Mouse (Mus musculus) lung, adult 2 months (tissue): ENCODE data around the gene Osbpl8. TPM values are rescaled to one million over a fixed set of nuclear protein-coding genes. Genes with fewer than 3 reads are reported as not detected.
A peak's percentile ranks its signal among the peaks of the same experiment; 100 is the strongest.

Experiments
- DNase-seq: peaks from one replicate; pipeline ENCODE4 v3.0.0; 2022
- H3K4me1 ChIP-seq: fragments of 200-500 bp; 2 replicates; pipeline ENCODE4 v1.6.1; 2011; ENCODE audit warnings: low read length; ENCODE audit not compliant: control insufficient read depth, insufficient read depth
- H3K4me3 ChIP-seq: fragments of 200-500 bp; replicated peaks from 2 replicates; pipeline ENCODE3; 2011; ENCODE audit warnings: low read depth, mild to moderate bottlenecking, control low read depth, low read length; ENCODE audit errors: extremely low read depth
- CTCF ChIP-seq: fragments of 200-500 bp; IDR thresholded peaks from 2 replicates; pipeline ENCODE4 v1.5.1; 2011; ENCODE audit warnings: mild to moderate bottlenecking, low read length, control low read depth; ENCODE audit not compliant: insufficient read depth
- POLR2A ChIP-seq: fragments of 200-500 bp; IDR thresholded peaks from 2 replicates; pipeline ENCODE4 v1.6.1; 2011; ENCODE audit warnings: low read depth, mild to moderate bottlenecking, control low read depth, low read length, borderline replicate concordance; ENCODE audit errors: extremely low read depth
- WGBS: fragments of 180-500 bp; shearing (Covaris S2); methylation state at CpG from one replicate; pipeline ENCODE4 v1.1.7; 2018; 5-methylcytosine and 5-hydroxymethylcytosine counted together
- polyA plus RNA-seq: library from polyadenylated mRNA; depleted of rRNA; stranded (reverse); fragments of >200 nt; gene quantifications from 2 replicates; pipeline ENCODE4 v1.2.3, GENCODE M21; 2012

The Osbpl8 gene
- polyA plus RNA-seq, 1 experiment = 8.3 TPM

DNA sequence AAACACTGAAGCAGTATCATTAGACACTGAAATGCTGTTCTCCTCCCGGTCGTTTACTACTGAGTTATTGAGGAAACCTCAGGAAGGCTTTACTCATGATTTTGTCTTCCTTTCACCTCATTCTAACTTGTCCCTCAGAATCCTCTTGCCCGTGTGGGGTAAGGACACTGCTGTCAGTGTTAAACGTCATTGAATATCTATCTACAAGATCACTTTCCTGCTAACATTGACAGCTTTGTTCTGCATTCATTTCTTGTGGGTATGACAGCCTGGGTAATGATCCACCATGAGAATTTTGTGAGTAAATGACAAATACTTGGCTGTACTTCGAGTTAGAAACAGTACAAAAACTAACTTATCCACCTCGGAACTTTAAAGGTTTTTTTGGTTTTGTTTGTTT is 133.1 kb downstream of the Osbpl8 start:
- 35% methylated on average over 6 of the region's 6 CpGs for WGBS
- no peak for TF ChIP-seq POLR2A
- no peak for TF ChIP-seq CTCF
- Histone ChIP-seq H3K4me3 (peak overlapping the region; percentile 19), H3K4me1 (peaks cover 3% of the 10 kb centered on the region; the same call in 1 of the 2 replicates)
- no peak for DNase-seq

DNA sequence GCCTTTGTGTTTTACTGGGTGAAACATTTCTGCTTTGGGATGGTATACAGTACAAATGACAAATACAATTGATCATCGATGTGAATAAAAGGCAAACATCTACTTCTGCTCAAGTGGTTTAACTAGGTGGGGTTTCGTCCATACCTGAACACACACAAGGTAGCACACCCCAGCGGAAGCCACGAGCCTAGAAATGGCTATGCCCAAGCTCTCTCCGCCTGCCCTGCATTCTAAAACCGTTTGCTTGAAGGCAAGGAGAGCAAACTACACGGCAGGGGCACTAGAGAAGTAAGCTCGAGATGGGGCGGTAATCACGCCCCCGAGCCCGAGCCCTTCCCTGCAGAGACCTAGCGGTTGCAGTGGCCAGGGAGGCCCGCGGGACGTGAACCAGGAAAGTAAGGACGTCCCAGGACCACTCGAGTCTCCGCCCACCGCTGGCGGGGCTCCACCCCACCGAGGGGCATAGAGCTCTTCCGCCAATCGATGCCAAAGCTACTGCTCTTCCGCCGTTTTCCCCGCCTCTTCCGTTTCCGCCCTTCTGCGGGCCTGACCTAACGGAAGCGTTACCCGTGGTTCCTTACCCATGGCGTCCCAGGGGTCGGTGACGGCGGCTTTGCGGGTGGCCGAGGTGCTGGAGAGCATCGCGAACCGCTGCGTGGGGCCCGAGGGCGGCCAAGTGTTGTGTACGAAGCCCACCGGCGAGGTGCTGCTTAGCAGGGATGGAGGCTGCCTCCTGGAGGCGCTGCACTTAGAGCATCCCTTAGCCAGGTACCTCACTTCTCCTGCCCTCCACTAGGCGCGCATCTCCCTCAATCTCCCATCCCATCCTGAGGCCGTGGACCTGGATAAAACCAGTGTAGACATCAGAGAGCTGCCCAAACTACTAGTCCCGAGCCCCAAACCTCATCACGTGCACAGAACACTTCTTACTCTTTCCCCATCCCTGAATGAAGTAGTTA is 133.9 kb downstream of the Osbpl8 start, which contains the start of gene Bbs10:
TSS of gene Bbs10 (plus strand) at position 540 of the 959 bp plus-strand sequence.
- Histone ChIP-seq H3K4me1 (peaks cover 3% of the 10 kb centered on the region; the same call in 1 of the 2 replicates), H3K4me3 (peak within 1 kb of the TSS; percentile 83)
- WGBS = under 1% methylated on average over 54 of the region's 54 CpGs
- peak; percentile 91 for DNase-seq
- peak; percentile 82 for TF ChIP-seq POLR2A
- TF ChIP-seq CTCF = peak; percentile 73

DNA sequence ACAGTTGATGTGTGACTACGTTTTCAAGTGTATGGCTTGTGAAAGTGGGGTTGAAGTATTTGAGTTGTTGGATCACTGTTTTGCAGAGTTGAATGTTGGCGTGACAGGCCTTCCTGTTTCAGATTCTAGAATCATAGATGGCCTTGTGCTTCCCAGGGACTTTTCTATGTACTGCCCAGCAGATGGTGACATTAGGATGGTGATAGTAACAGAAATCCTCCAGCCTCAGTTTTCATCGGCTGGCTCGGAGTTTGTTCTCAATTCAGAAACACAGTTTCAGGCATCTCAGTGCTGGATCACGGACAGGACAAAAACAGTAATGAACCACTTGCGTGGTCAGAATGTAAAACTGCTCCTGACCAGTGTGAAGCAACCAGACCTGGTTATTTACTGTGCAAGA is 135.0 kb downstream of the Osbpl8 start:
- TF ChIP-seq POLR2A (no peak), CTCF (no peak)
- H3K4me1 ChIP-seq = peaks cover 3% of the 10 kb centered on the region; the same call in 1 of the 2 replicates
- 65% methylated on average over 6 of the region's 6 CpGs for WGBS
- no peak for DNase-seq
- H3K4me3 ChIP-seq = no peak overlapping the region

DNA sequence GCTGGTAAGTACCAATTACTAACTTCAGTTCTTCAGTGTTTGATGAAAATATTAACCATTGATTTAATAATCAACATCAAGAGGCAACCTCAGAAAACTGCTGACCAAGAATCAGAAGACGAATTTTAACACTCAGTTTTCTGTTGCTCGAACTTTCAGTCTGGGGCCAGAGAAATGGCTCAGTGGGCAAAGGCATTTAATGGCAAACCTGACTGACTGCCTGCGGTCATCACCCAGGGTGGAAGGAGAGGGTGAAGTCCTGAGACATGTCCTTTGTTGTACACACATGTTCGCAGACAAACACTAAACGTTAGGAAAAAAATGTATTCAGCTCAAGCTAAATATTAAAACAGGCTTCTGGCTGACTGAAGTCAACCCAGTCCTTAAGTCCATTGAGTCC is 136.5 kb downstream of the Osbpl8 start:
- peaks cover 3% of the 10 kb centered on the region; the same call in 1 of the 2 replicates for H3K4me1 ChIP-seq
- WGBS = 93% methylated on average over 5 of the region's 5 CpGs
- no peak overlapping the region for H3K4me3 ChIP-seq
- no peak for DNase-seq
- no peak for TF ChIP-seq CTCF
- no peak for TF ChIP-seq POLR2A

DNA sequence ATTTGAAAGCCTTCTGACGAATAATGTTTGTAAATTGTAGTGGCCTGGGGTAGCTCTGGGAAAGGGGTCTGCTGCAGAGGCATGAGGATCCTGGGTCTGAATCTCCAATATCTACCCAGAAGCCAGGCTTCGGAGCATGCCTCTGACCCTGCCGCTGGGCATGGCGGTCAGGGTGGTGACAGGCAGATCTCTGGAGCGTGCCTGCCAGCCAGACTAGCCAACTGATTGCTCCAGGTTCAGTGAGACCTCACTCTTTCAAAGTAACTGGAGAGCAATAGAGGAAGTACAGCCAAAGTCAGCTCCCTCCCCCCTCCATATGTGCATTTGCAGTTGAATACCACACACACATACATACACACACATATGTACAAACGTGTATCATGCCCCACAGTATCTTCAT is 137.9 kb downstream of the Osbpl8 start:
- TF ChIP-seq CTCF (no peak), POLR2A (no peak)
- Histone ChIP-seq H3K4me1 (peaks cover 3% of the 10 kb centered on the region; the same call in 1 of the 2 replicates), H3K4me3 (no peak overlapping the region)
- 91% methylated on average over 6 of the region's 6 CpGs for WGBS
- no peak for DNase-seq

DNA sequence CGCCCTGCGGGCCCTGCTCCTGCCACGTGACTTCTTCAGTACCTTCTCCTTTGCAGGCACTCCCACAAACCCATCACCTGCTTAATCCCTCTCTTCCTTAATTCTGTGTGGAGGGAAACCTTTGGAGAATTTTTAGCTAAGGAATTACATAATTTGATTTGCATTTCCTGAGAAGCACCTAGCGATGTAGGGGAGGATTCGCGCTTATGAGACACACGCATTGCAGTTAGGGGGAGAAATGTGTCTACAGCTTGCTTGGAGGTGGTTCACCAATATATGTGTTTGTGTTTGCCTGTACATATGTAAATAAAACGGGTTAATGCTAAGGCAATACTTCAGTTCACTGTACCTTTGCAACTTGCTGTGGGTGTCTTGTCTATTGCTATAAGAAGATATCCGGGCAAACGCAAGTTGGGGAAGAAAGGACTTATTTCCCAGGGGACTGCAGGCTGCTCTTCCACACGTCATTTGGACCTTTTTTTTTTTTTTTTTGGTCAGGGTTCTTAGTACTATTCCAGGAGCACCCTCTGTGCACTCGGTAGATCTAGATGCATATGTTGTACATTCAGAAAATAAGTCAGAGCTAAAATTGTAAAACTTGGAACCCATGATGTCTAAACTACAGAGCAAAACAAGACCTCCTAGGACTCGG is 144.4 kb downstream of the Osbpl8 start:
- 89% methylated on average over 13 of the region's 13 CpGs for WGBS
- no peak for DNase-seq
- H3K4me1 ChIP-seq = no peaks in the 10 kb centered on the region
- TF ChIP-seq CTCF (no peak), POLR2A (no peak)
- no peak overlapping the region for H3K4me3 ChIP-seq

DNA sequence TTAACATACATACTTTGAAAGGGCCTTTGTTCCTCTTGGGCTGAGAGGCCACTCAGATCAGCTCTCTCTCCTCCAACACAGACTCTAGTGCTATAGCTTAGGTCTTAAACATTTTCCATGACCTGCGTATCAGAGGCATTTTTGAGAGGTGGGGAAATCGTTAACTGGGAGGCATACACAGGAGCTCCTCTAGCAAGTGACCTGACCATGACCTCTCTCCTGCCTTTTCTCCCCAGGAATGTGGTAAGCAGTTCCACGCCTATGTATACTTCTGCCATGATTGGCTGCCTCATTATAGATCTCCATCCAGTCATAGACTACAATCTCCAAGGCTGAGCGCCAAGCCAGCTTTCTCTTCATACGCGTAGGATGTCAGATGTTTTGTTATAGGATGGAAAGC is 148.7 kb downstream of the Osbpl8 start:
- H3K4me3 ChIP-seq = no peak overlapping the region
- no peak for DNase-seq
- TF ChIP-seq CTCF (no peak), POLR2A (no peak)
- no peaks in the 10 kb centered on the region for H3K4me1 ChIP-seq
- 65% methylated on average over 6 of the region's 6 CpGs for WGBS

DNA sequence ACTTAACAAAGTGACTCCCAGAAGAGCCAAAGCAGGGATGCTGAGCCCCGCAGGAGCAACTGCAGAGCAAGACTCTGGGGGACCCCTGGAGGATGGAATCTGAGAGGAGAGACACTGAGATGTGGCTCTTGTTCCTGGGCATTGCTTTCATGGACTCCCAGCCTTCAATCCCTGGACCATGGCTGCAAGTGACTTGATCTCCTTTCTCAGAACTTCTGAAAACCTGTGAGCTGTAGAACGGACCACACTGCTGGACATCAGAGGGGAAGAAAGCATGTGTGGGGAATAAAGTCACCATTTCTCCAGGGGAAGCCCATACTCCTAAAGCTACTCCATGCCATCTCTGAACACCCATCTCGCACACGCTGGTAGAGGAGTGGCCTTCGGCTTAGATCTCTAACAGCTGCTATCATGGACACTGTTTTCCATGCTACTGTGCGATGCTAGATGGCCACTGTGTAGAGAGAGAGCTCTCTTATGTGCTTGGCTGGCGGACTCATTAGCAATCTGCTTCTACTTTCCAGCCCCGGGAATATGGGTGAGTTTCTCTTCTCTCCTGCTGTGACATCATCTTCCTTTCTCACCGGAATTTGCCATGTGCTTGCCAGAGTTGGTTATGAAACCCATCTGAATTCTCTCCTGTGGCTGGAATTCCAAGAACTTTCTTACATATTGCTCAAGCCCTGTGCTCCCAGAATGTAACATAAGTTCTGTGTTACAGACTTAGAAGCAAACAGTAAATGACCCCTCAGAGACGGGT is 150.3 kb downstream of the Osbpl8 start:
- TF ChIP-seq CTCF (no peak), POLR2A (no peak)
- DNase-seq = no peak
- 69% methylated on average over 10 of the region's 10 CpGs for WGBS
- H3K4me1 ChIP-seq = no peaks in the 10 kb centered on the region; the same call in 1 of the 2 replicates
- no peak overlapping the region for H3K4me3 ChIP-seq

DNA sequence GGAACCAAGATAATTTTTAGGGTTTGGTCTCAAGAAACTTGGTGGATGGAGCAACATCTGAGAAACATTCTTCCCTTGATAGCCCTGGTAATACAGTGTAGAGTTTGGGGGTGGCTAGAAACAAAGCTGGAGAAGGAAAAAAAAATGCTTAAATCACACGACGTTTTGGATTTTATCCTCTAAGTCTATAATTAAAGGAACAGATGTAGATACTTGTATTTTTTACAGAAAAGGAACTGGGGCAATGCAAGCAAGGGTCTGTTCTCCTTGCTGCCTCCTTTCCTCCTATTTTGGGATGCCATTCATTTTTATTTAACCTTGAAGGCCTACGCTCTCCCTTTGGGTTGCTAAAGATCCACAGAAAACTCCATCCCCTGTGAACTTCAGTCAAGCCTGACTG is 151.4 kb downstream of the Osbpl8 start:
- DNase-seq = no peak
- Histone ChIP-seq H3K4me3 (no peak overlapping the region), H3K4me1 (no peaks in the 10 kb centered on the region; the same call in 1 of the 2 replicates)
- TF ChIP-seq POLR2A (no peak), CTCF (no peak)
- 75% methylated on average over 3 of the region's 3 CpGs for WGBS
